ENCODE assay signal across 21 mouse cellular contexts in the genomic region with DNA sequence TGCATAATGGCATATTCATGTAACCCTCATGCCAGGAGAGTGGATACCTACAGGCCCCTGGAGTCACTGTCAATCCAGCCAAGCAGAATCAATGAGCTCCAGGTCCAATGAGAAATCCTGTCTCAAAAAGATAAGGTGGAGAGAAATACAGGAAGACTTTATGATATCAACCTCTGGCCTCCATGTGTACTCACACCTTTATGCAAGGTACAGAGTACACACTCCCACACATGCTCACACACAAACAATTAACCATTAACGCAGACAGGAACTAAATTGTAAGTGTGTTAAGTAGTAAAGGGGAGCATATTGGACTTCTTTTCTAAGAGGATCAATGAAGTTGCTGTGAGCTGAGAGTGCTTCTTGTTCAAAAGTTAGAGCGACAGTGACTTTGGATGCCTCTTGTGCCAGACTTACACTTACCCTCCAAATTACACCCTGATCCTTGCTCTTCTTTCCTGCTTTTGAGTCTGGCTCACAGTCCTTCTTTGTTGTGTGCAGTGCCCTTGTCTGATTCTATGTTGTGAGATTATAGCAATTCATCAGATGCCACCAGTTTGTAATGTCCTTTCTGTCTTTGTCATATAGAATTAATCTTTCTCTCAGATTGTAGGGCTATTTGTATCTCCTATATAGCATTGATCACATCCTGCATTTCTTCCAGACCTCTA.
DNase-seq lines count a peak whose midpoint lies in the region; ATAC-seq and TF ChIP-seq lines count a peak whose summit lies in the region.
"Had no signal": no experiment of that assay in that cellular context is flagged by ENCODE, and none has a peak within 500 bp of the region (broad histone marks: within the 10 kb centered on the region; RNA-seq: fewer than 3 reads in every experiment).

No protein-coding gene starts in this region.

- no peaks in the 10 kb centered on the region for H3K36me3 ChIP-seq in liver, postnatal 0 days (replicated peaks; ENCODE audit: insufficient read depth, low read length)
- no peaks in the 10 kb centered on the region for H3K36me3 ChIP-seq in intestine, embryonic 15.5 days
- H3K36me3 ChIP-seq in intestine, postnatal 0 days (ENCODE audit: control insufficient read depth, insufficient read depth), result no peaks in the 10 kb centered on the region
- H3K36me3 ChIP-seq: embryonic facial prominence, embryonic 10.5 days; embryonic facial prominence, embryonic 12.5 days; forebrain, embryonic 10.5 days; forebrain, embryonic 12.5 days had no signal

- H3K4me3 ChIP-seq in liver, postnatal 0 days (ENCODE audit: low read depth, low read length), result no peak overlapping the region
- no peak overlapping the region for H3K4me3 ChIP-seq in intestine, embryonic 15.5 days (replicated peaks)
- H3K4me3 ChIP-seq in intestine, postnatal 0 days (ENCODE audit: low read depth, low read length), result no peak overlapping the region
- H3K4me3 ChIP-seq: embryonic facial prominence, embryonic 10.5 days; embryonic facial prominence, embryonic 12.5 days; forebrain, embryonic 10.5 days; forebrain, embryonic 12.5 days had no signal

- H3K27ac ChIP-seq in liver, postnatal 0 days (ENCODE audit: low read depth), result no peak overlapping the region
- H3K27ac ChIP-seq in intestine, embryonic 15.5 days, result no peak overlapping the region
- H3K27ac ChIP-seq in intestine, postnatal 0 days (ENCODE audit: low read depth, low read length), result no peak overlapping the region
- H3K27ac ChIP-seq: embryonic facial prominence, embryonic 10.5 days; embryonic facial prominence, embryonic 12.5 days; forebrain, embryonic 10.5 days; forebrain, embryonic 12.5 days had no signal

- no peaks in the 10 kb centered on the region for H3K4me1 ChIP-seq in liver, postnatal 0 days (ENCODE audit: insufficient read depth)
- no peaks in the 10 kb centered on the region for H3K4me1 ChIP-seq in intestine, embryonic 15.5 days (replicated peaks)
- no peaks in the 10 kb centered on the region for H3K4me1 ChIP-seq in intestine, postnatal 0 days (replicated peaks; ENCODE audit: control insufficient read depth, insufficient read depth, low read length)
- H3K4me1 ChIP-seq: embryonic facial prominence, embryonic 10.5 days; embryonic facial prominence, embryonic 12.5 days; forebrain, embryonic 10.5 days; forebrain, embryonic 12.5 days had no signal

- no peak for TF ChIP-seq EP300 in liver, postnatal 0 days (IDR thresholded peaks at IDR 0.05; ENCODE audit: low read depth)

- H3K9ac ChIP-seq in liver, postnatal 0 days (replicated peaks), result no peak overlapping the region
- H3K9ac ChIP-seq in intestine, embryonic 15.5 days, result no peak overlapping the region
- H3K9ac ChIP-seq in intestine, postnatal 0 days (ENCODE audit: low read depth, low read length), result no peak overlapping the region
- H3K9ac ChIP-seq: embryonic facial prominence, embryonic 12.5 days; forebrain, embryonic 12.5 days had no signal

- no peaks in the 10 kb centered on the region for H3K9me3 ChIP-seq in liver, postnatal 0 days (ENCODE audit: low read length)
- H3K9me3 ChIP-seq in intestine, embryonic 15.5 days, result no peaks in the 10 kb centered on the region
- H3K9me3 ChIP-seq in intestine, postnatal 0 days (ENCODE audit: control insufficient read depth), result no peaks in the 10 kb centered on the region
- H3K9me3 ChIP-seq: embryonic facial prominence, embryonic 10.5 days; embryonic facial prominence, embryonic 12.5 days; forebrain, embryonic 10.5 days; forebrain, embryonic 12.5 days had no signal

- H3K27me3 ChIP-seq in liver, postnatal 0 days (ENCODE audit: insufficient read depth, low read length), result no peaks in the 10 kb centered on the region
- no peaks in the 10 kb centered on the region for H3K27me3 ChIP-seq in intestine, embryonic 15.5 days (replicated peaks)
- H3K27me3 ChIP-seq in intestine, postnatal 0 days (replicated peaks; ENCODE audit: control insufficient read depth, insufficient read depth, low read length), result no peaks in the 10 kb centered on the region
- H3K27me3 ChIP-seq: embryonic facial prominence, embryonic 12.5 days; forebrain, embryonic 12.5 days had no signal

- ATAC-seq in liver, postnatal 0 days, result peak; percentile 50
- ATAC-seq in intestine, embryonic 15.5 days, result peak; percentile 95
- peak; percentile 99 for ATAC-seq in intestine, postnatal 0 days
- ATAC-seq in erythroid progenitor cell, adult 5-6 weeks (replicated peaks; ENCODE audit: low FRiP score, poor library complexity, severe bottlenecking), result no peak
- ATAC-seq: forebrain, embryonic 14.5 days; forebrain, embryonic 16.5 days had no signal

- no peak overlapping the region for H3K4me2 ChIP-seq in liver, postnatal 0 days (ENCODE audit: low read depth, low read length)
- no peak overlapping the region for H3K4me2 ChIP-seq in intestine, embryonic 15.5 days (replicated peaks)
- no peak overlapping the region for H3K4me2 ChIP-seq in intestine, postnatal 0 days (replicated peaks; ENCODE audit: low read depth)
- H3K4me2 ChIP-seq: embryonic facial prominence, embryonic 12.5 days; forebrain, embryonic 12.5 days had no signal

- DNase-seq in liver, postnatal 0 days, result no peak
- no peak for DNase-seq in liver
- no peak for DNase-seq in thymus, adult 18-20 months
- DNase-seq in c-Kit-positive CD71-positive TER-119-positive erythroid progenitor cells, embryonic 14.5 days (ENCODE audit: low spot score), result no peak
- DNase-seq: adrenal gland, adult 2 months; adrenal gland, postnatal 10 days; adrenal gland, postnatal 25 days; cerebellum, adult 11-12 months; cerebellum, adult 2 months; cerebellum, adult 9-10 months; cerebellum, postnatal 10 days; cerebellum, postnatal 25 days had no signal

- TF ChIP-seq CTCF in liver, postnatal 0 days (IDR thresholded peaks at IDR 0.05; ENCODE audit: low read depth), result no peak
- TF ChIP-seq CTCF in intestine, postnatal 0 days (IDR thresholded peaks at IDR 0.05; ENCODE audit: low read depth), result no peak

- 70% methylated on average over 2 of the region's 2 CpGs for WGBS in liver, postnatal 0 days (ENCODE audit: insufficient replicate concordance)
- WGBS in intestine, embryonic 15.5 days, result 68% methylated on average over 2 of the region's 2 CpGs
- 53% methylated on average over 2 of the region's 2 CpGs for WGBS in intestine, postnatal 0 days
